Mouse (Mus musculus) erythroblast, embryonic 14.5 days (primary cell): ENCODE measurements around the gene 4931428L18Rik.

Experiments used
- GATA1 ChIP-seq: IDR thresholded peaks from 2 replicates; pipeline ENCODE4 v1.6.1; 2012; ENCODE audit warnings: low read length, inconsistent platforms, mixed read lengths
- TAL1 ChIP-seq: IDR thresholded peaks from 3 replicates; pipeline ENCODE4 v1.6.1; 2012; ENCODE audit warnings: low read length, inconsistent platforms, mixed read lengths

DNA sequence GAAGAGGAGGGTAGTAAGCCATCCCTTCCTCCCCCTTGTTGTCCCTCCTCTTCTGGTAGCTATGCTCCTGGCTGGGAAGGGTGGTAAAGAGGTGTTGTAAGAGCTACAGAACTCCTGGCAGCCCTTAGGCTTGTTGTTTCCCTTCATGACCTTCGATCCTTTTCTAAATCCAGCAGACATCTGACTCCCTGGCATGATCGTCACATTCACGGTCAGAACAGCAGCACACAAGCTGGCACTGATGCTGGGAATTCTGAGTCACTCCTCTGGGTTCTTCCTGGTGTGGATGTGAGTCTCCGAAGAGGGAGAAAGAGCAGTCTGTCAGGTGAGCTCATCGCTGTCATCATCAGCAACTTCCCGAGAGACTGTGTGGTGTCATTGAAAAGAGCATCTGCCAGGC, 203.2 kb downstream of the 4931428L18Rik start:
- no peak for TF ChIP-seq GATA1
- TF ChIP-seq TAL1, result no peak
